Mouse (Mus musculus) bone marrow macrophage, adult 2 months (primary cell): ENCODE measurements around the gene Atp10a.

Experiments
- CTCF ChIP-seq: IDR thresholded peaks from 2 replicates; pipeline ENCODE4 v1.5.1; 2012; ENCODE audit warnings: low read depth, mild to moderate bottlenecking, low read length, moderate library complexity
- POLR2A ChIP-seq: IDR thresholded peaks from 2 replicates; pipeline ENCODE4 v1.6.1; 2012; ENCODE audit warnings: mild to moderate bottlenecking, low read depth, low read length, borderline replicate concordance

GRCm38 (mm10) chr7:58786986-58787385, 131.0 kb downstream of the Atp10a start:
- TF ChIP-seq POLR2A: no peak
- no peak for TF ChIP-seq CTCF
